Mouse (Mus musculus): ENCODE results near the gene Cul4a. TPM values are rescaled to one million over a fixed set of nuclear protein-coding genes. Genes with fewer than 3 reads are reported as not detected.

Gene Cul4a
- polyA plus RNA-seq, 1 experiment from 2014 or later, result 62.9 TPM

DNA sequence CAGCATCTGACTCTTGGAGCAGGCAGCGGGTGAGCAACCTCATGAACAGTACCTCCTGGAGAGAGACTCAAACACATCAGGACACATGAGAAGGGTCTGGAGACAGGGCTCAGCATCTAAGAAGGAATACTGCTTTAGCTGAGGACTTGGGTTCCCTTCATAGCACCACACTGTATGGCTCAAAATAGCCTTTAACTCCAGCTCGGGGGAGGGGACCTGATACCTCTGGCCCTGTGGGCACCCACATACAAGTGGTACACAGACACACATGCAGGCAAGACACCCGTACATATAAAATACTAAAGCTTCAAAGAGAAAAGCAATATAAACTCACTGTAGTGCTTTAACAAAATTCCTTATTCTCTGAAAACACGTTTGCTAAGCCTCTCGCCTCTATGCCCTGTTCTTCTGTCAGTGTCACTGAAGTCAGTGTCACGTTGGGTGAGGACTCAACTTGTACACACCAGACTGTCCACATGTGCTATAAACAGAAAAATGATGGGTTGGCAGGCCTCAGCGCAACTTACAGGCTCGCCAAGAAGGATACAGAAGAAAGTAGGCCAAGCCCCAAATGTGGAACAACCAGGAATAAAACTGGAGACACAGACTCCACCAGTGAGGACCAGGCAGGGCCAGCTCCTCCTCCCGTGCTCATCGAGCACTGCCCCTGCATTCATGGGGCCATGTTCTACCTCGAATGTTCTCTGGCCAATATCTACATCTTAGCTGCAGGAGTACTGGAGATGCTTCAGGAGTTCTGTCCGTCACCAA, 51.1 kb downstream of the Cul4a start:
- H3K36me3 ChIP-seq (replicated peaks; ENCODE audit: insufficient read depth, low read length), result no peaks in the 10 kb centered on the region; the same call in 1 of the 2 replicates
- H3K4me3 ChIP-seq (ENCODE audit: low read depth, low read length), result no peak overlapping the region
- no peaks in the 10 kb centered on the region for H3K27me3 ChIP-seq (ENCODE audit: insufficient read depth, low read length)
- no peak for TF ChIP-seq CTCF (IDR thresholded peaks at IDR 0.05; ENCODE audit: low read depth)
- no peak for TF ChIP-seq EP300 (IDR thresholded peaks at IDR 0.05; ENCODE audit: low read depth)
- DNase-seq (no peak), ATAC-seq (no peak)
- no peaks in the 10 kb centered on the region for H3K9me3 ChIP-seq (ENCODE audit: low read length)
- WGBS (ENCODE audit: insufficient replicate concordance), result 71% methylated on average over 12 of the region's 12 CpGs
- H3K4me1 ChIP-seq (ENCODE audit: insufficient read depth), result peaks cover 16% of the 10 kb centered on the region
- no peak overlapping the region for H3K4me2 ChIP-seq (ENCODE audit: low read depth, low read length)
- H3K27ac ChIP-seq (ENCODE audit: low read depth), result no peak overlapping the region
- no peak overlapping the region for H3K9ac ChIP-seq (replicated peaks)

DNA sequence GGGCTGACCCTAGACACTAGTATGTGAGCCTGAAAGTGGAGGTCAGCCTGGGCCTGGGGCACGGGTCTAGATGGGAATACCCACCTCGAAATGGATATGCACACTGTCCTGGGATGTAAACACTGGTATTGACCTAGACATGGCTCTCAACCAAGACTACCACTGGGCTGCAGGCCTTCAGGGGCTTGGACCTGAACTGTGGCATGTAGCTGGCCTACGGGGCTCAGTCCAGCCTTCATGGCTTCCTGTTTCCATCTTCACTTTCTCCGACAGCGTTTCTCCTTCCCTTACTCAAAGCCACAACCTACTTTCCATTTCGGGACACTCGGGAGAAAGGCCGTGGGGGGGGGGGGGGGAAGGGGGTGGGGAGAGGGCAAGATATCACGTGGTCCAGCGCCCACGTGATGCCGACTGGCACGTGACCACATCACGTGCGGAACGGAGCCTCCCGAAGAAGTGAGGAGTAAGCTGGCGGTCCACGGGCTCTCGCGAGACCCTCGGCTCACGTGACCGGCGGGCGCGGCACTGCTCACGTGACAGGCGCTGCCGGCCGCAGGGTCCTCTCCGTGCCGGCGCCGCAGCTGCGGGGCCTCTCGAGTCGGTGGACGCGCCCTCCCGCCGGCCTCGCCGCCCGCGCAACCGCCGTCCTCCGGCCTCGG, 53.4 kb downstream of the Cul4a start, which contains the start of gene Lamp1:
Gene Lamp1 (plus strand): TSS at position 444 of the 659 bp plus-strand sequence.
- Histone ChIP-seq H3K36me3 (replicated peaks; ENCODE audit: insufficient read depth, low read length) (no peaks in the 10 kb centered on the region; the same call in 1 of the 2 replicates), H3K4me3 (ENCODE audit: low read depth, low read length) (peak within 1 kb of the TSS; percentile 93), H3K4me2 (ENCODE audit: low read depth, low read length) (peak within 1 kb of the TSS; percentile 77), H3K27me3 (ENCODE audit: insufficient read depth, low read length) (no peaks in the 10 kb centered on the region), H3K9ac (replicated peaks) (peak within 1 kb of the TSS; percentile 99), H3K9me3 (ENCODE audit: low read length) (no peaks in the 10 kb centered on the region), H3K27ac (ENCODE audit: low read depth) (peak within 1 kb of the TSS; percentile 94), H3K4me1 (ENCODE audit: insufficient read depth) (peaks cover 38% of the 10 kb centered on the region)
- TF ChIP-seq EP300 (IDR thresholded peaks at IDR 0.05; ENCODE audit: low read depth), result peak; percentile 78; the same call in 1 of the 2 replicates
- no peak for TF ChIP-seq CTCF (IDR thresholded peaks at IDR 0.05; ENCODE audit: low read depth)
- ATAC-seq, result peak; percentile 91
- 1% methylated on average over 49 of the region's 50 CpGs for WGBS (ENCODE audit: insufficient replicate concordance)
- DNase-seq, result peak; percentile 98

DNA sequence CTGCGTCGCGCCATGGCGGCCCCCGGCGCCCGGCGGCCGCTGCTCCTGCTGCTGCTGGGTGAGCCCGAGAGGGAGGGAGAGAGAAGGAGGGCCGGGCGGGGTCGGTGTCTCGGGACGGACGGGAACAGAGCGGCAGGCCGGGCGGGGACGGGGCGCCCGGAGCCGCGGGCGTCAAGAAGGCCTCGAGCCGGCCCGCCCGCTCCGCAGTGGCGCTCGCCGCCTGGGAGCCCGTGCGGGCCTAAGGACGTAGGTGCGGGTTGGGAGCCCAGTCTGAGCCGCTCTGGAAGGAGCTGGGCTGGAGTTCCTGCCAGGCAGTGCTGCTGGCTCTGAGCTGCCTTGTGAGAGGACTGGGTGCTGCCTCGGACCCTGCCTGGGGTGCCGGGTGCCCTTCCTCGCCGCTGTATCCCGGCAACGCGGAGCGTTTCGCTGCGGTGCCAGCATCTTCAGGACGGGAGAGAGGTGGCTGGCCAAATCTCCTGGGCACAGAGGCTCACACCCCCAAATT, 54.0 kb downstream of the Cul4a start:
- Histone ChIP-seq H3K27me3 (ENCODE audit: insufficient read depth, low read length) (no peaks in the 10 kb centered on the region), H3K4me2 (ENCODE audit: low read depth, low read length) (peak overlapping the region; percentile 77), H3K4me1 (ENCODE audit: insufficient read depth) (peaks cover 38% of the 10 kb centered on the region), H3K36me3 (replicated peaks; ENCODE audit: insufficient read depth, low read length) (no peaks in the 10 kb centered on the region; the same call in 1 of the 2 replicates), H3K27ac (ENCODE audit: low read depth) (peak overlapping the region; percentile 94), H3K4me3 (ENCODE audit: low read depth, low read length) (peak overlapping the region; percentile 93), H3K9ac (replicated peaks) (peak overlapping the region; percentile 99), H3K9me3 (ENCODE audit: low read length) (no peaks in the 10 kb centered on the region)
- WGBS (ENCODE audit: insufficient replicate concordance), result under 1% methylated on average over 34 of the region's 49 CpGs
- DNase-seq (no peak), ATAC-seq (peak; percentile 66)
- TF ChIP-seq EP300 (IDR thresholded peaks at IDR 0.05; ENCODE audit: low read depth), result no peak
- no peak for TF ChIP-seq CTCF (IDR thresholded peaks at IDR 0.05; ENCODE audit: low read depth)

DNA sequence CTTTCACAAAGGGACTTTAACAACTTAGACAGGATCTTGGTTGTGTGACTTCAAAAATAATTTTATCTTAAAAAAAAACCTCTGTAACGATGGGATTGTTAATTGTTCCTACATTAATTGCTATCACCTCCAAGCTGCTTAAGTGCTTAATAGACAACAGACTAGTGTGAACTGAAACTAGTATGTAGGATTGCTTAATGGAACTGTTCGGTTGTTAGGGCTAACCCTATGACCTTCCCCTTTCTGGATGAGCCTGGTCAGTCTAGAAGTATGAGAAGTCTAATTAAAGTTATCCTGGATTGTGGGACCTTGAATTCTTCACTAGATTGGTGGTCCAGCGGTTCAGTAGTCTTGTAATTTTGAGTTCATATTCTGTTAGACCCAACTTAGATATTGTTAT, 55.3 kb downstream of the Cul4a start:
- peak overlapping the region; percentile 99 for H3K9ac ChIP-seq (replicated peaks)
- H3K4me2 ChIP-seq (ENCODE audit: low read depth, low read length), result peak overlapping the region; percentile 77
- no peaks in the 10 kb centered on the region for H3K9me3 ChIP-seq (ENCODE audit: low read length)
- no peak for ATAC-seq
- no peak for DNase-seq
- TF ChIP-seq CTCF (IDR thresholded peaks at IDR 0.05; ENCODE audit: low read depth) (no peak), EP300 (IDR thresholded peaks at IDR 0.05; ENCODE audit: low read depth) (no peak)
- 61% methylated on average over 3 of the region's 3 CpGs for WGBS (ENCODE audit: insufficient replicate concordance)
- H3K4me3 ChIP-seq (ENCODE audit: low read depth, low read length), result peak overlapping the region; percentile 93
- peaks cover 7% of the 10 kb centered on the region; the same call in 1 of the 2 replicates for H3K36me3 ChIP-seq (replicated peaks; ENCODE audit: insufficient read depth, low read length)
- H3K27me3 ChIP-seq (ENCODE audit: insufficient read depth, low read length), result no peaks in the 10 kb centered on the region
- H3K27ac ChIP-seq (ENCODE audit: low read depth), result peak overlapping the region; percentile 58
- H3K4me1 ChIP-seq (ENCODE audit: insufficient read depth), result peaks cover 38% of the 10 kb centered on the region

DNA sequence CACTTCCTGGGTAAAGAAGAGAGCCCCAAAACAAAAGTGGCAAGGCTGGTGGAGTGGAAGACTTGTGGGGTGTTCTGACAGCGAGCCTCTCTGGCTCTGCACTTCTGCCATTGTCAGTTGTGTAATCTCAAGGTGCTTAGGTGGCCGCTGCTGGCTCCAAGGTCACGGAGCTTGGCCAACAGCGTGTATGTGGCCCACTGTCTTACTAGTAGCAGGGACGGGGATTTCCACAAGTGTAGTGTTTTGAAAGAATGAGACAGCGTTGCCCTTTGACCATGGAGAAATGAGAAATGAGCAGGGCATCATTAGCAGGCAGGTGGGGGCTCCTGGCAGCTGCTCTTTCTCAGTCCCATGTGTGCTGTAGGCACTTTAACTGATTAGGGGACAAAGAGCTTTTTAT, 56.7 kb downstream of the Cul4a start:
- 45% methylated on average over 6 of the region's 6 CpGs for WGBS (ENCODE audit: insufficient replicate concordance)
- peaks cover 38% of the 10 kb centered on the region for H3K4me1 ChIP-seq (ENCODE audit: insufficient read depth)
- H3K4me3 ChIP-seq (ENCODE audit: low read depth, low read length), result no peak overlapping the region
- TF ChIP-seq CTCF (IDR thresholded peaks at IDR 0.05; ENCODE audit: low read depth) (no peak), EP300 (IDR thresholded peaks at IDR 0.05; ENCODE audit: low read depth) (no peak)
- peak overlapping the region; percentile 58; the same call in 1 of the 2 replicates for H3K27ac ChIP-seq (ENCODE audit: low read depth)
- H3K36me3 ChIP-seq (replicated peaks; ENCODE audit: insufficient read depth, low read length), result peaks cover 20% of the 10 kb centered on the region
- peak overlapping the region; percentile 77 for H3K4me2 ChIP-seq (ENCODE audit: low read depth, low read length)
- H3K27me3 ChIP-seq (ENCODE audit: insufficient read depth, low read length), result no peaks in the 10 kb centered on the region
- ATAC-seq, result no peak
- no peaks in the 10 kb centered on the region for H3K9me3 ChIP-seq (ENCODE audit: low read length)
- no peak for DNase-seq
- no peak overlapping the region for H3K9ac ChIP-seq (replicated peaks)

DNA sequence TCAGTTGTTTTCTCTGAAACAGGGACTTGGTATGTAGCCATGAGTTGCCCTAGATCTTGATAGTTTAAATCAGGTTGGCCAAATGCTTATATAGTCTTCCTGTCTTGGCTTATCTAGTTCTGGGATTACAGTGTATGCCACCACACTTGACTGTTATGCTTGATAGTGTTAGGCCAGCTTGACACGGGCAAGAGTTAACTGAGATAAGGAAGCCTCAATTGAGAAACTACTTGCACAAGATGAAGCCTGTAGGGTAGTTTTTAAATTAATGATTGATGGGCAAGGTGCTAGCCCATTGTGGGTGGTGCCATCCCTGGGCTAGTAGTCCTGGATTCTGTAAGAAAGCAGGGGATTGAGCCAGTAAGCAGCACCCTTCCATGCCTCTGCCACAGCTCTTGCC, 58.1 kb downstream of the Cul4a start:
- 0 out of 2 replicates have a peak overlapping the region, but pooled peaks have one; percentile 12 for H3K9ac ChIP-seq (replicated peaks)
- H3K4me1 ChIP-seq (ENCODE audit: insufficient read depth), result peaks cover 34% of the 10 kb centered on the region
- peak overlapping the region; percentile 36; the same call in 1 of the 2 replicates for H3K27ac ChIP-seq (ENCODE audit: low read depth)
- H3K36me3 ChIP-seq (replicated peaks; ENCODE audit: insufficient read depth, low read length), result peaks cover 34% of the 10 kb centered on the region
- H3K27me3 ChIP-seq (ENCODE audit: insufficient read depth, low read length), result no peaks in the 10 kb centered on the region
- TF ChIP-seq EP300 (IDR thresholded peaks at IDR 0.05; ENCODE audit: low read depth), result peak; percentile 92
- TF ChIP-seq CTCF (IDR thresholded peaks at IDR 0.05; ENCODE audit: low read depth), result no peak
- H3K4me2 ChIP-seq (ENCODE audit: low read depth, low read length), result peak overlapping the region; percentile 10
- no peak overlapping the region for H3K4me3 ChIP-seq (ENCODE audit: low read depth, low read length)
- WGBS (ENCODE audit: insufficient replicate concordance), result 10% methylated on average over 1 of the region's 1 CpGs
- H3K9me3 ChIP-seq (ENCODE audit: low read length), result no peaks in the 10 kb centered on the region
- DNase-seq (no peak), ATAC-seq (peak; percentile 24)
